Mouse (Mus musculus): ENCODE measurements around the gene Nr5a2.

DNA sequence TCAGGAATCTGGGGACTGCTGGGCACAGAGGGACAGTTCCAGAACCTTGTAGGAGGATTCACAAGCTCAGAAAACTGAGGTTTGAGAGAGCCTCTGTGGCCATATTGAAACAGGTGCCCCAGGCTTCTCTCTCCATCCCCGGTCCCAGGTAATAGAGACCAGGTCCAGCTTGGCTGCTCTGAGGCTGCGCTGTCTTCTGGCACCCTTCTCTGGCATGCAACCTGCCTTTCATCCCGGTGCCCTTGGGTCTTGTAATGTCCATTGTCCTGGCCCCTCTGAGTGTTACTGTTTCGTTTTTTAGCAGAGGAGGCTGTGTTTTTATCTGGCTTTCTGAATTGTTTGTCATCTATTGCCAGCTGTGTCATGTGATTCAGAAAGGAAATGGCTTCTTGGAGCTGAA lies 136.4 kb downstream of the Nr5a2 start:
- no peak for TF ChIP-seq CTCF (IDR thresholded peaks at IDR 0.05; ENCODE audit: low read depth)
- no peak for TF ChIP-seq EP300 (IDR thresholded peaks at IDR 0.05; ENCODE audit: low read depth)

Data from liver, postnatal 0 days (tissue).